Mouse (Mus musculus) brain, embryonic 14.5 days (tissue): ENCODE data around the gene Prpf39. TPM values are rescaled to one million over a fixed set of nuclear protein-coding genes. Genes with fewer than 3 reads are reported as not detected.

Experiments
- DNase-seq: peaks from one replicate; pipeline ENCODE4 v3.0.0-alpha.2; 2011; ENCODE audit warnings: low read depth
- CTCF ChIP-seq: fragments of 200-500 bp; IDR thresholded peaks from 2 replicates; pipeline ENCODE4 v1.5.1; 2012; ENCODE audit warnings: inconsistent platforms, mild to moderate bottlenecking, moderate library complexity, borderline replicate concordance; ENCODE audit not compliant: insufficient read depth, insufficient read length; ENCODE audit errors: extremely low read depth
- POLR2A ChIP-seq: fragments of 200-500 bp; IDR thresholded peaks from 2 replicates; pipeline ENCODE4 v1.6.1; 2012; ENCODE audit warnings: mild to moderate bottlenecking, inconsistent platforms, borderline replicate concordance; ENCODE audit not compliant: poor library complexity, insufficient read depth, insufficient read length, severe bottlenecking; ENCODE audit errors: extremely low read depth
- polyA plus RNA-seq: library from polyadenylated mRNA; depleted of rRNA; stranded (reverse); fragments of >200 nt; gene quantifications from 2 replicates; pipeline ENCODE4 v1.2.3, GENCODE M21; 2012; rRNA removed

The Prpf39 gene
- polyA plus RNA-seq = 37.6 and 42.2 TPM in 2 replicates

DNA sequence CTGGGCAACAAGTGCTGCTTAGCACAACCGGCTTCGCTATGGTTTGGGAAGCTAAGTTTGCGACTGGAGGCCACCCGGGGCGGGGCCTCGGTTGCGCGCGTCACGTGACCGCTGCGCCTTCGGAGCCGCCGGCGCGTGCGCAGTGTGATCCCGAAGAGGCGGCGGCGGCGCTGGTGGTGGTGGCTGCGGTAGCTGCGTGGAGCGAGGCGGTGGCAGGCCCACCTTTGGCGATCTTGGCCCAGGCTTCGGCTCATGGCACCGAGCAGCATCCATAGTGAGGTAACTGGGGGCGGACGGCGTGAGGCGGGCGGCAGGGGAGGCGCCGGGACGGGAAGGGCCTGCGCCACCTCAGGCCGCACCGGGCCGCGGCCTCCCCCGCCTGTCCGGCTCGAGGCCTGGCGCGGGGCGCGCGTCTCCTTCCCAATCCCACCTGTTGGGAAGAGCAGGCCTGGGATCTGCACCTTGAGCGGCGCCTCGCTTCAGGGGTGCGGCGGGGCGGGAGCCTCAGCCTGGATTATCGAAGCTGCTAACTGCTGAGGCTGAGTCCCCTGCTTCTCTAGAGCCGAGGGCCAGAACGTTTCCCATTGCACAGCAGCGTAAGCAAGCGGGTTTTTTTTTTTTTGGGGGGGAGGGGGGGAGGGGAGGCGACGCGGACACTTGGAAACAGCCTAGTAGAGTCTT is at the start of gene Prpf39:
Gene Prpf39 (plus strand): TSS at position 144 of the 681 bp plus-strand sequence.
- peak; percentile 96 for DNase-seq
- TF ChIP-seq POLR2A = peak; percentile 93
- no peak for TF ChIP-seq CTCF

DNA sequence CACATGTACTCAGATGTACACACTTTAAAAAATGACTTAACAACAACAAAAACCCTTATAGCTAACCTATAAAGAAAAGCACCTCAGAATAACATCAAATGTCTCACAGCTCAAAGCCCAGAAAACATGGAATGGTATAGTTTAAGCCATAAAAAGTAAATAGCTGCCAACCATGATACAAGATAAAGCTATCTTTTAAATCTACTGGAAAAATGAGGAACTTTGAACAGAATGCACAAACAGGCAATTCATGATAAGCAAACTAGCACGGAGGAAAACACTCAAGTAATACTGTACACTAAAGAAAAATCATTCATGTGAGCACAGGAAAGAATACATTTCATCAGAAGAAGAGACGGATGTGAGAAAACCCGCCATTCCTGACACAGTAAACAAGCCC is 28.4 kb upstream of the Prpf39 start:
- TF ChIP-seq CTCF (no peak), POLR2A (no peak)
- no peak for DNase-seq

DNA sequence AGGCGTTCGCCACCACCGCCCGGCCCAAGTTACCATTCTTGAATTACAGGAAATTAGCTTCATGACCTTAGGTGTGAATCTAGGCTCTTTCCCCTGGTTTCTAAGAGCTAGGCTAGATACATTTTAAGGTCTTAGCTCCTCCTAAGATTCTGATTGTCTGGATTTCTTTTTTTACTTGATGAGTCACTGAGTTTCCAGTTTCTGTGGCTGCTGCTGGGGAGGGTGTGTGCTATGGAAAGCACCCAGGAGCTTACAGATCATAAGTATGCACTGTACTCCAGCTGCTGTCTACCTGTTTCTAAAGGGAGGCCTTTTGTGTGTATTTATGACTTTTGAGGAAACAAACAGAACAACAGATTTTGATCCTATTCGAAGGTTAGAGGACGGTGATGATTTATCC is 13.3 kb upstream of the Prpf39 start:
- TF ChIP-seq POLR2A (no peak), CTCF (no peak)
- DNase-seq = no peak

DNA sequence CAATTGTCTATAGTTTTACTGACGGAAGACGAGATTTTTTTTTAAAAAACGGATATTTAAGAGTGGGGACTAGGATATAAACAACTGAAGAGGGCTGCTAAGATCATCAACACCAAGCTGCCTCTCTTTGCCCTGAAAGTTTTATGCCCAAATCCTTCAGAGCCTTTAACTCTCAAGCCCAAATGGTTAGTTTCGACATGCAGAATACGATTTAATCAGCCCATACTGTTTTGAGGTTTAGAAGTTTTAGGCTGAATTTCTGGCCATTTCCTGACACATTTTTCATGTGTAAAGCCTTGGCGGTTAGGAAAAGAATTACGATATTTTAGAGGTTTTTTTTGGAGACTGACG is 319 bp upstream of the Prpf39 start:
- DNase-seq = no peak

DNA sequence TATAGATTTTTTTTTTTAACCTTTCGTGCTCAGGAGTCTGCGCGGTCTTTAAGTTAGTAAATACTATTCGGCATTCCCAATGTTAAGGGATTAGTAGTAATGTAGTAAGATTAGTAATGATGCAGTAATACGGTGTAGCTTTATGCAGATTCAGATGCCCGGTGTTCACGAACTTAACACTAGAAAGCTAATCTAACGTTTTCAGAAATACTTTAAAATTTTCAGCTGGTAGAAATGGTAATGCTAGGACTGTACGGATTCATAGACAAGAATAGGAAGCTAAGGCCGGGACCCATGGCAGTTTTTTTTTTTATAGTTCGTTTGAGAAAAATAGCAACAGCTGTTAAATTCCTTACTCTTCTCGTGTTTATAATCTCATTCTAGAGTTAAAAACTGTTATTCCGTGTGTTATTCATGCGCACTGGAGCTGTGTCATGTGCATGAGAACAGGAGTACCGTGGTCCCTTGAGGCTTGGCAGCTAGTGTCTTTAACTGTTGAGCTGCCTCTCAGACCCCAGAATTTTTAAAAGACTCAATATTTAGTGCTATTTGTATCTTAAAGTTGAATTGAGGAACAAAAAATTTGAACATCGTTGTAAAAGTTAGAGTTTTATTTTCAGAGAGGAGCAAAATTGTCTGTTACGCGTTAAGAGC is 886 bp downstream of the Prpf39 start:
- no peak for TF ChIP-seq POLR2A
- no peak for TF ChIP-seq CTCF
- DNase-seq = peak; percentile 36

More for the DNA sequence above, 319 bp upstream of the Prpf39 start:
- TF ChIP-seq POLR2A (no peak), CTCF (no peak)

DNA sequence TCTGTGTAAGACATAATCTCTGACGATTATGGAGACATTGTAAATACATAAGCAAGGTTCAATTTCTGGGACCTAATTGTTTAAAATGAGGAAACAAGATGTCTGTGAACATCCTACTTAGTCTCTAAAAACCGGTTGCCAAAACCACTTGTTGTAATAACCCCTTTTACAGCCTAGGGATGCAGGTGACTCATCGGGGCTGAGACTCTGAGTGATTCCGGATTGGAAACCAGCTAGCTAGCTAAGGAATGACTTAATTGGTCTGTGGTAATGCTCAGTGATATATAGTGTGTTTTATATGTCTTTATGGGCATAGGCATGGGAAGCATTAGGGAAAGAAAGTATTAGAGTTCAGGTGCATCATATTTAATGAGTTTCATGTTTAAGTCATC is 1.4 kb downstream of the Prpf39 start:
- peak; percentile 1 for DNase-seq
- TF ChIP-seq POLR2A (no peak), CTCF (no peak)

DNA sequence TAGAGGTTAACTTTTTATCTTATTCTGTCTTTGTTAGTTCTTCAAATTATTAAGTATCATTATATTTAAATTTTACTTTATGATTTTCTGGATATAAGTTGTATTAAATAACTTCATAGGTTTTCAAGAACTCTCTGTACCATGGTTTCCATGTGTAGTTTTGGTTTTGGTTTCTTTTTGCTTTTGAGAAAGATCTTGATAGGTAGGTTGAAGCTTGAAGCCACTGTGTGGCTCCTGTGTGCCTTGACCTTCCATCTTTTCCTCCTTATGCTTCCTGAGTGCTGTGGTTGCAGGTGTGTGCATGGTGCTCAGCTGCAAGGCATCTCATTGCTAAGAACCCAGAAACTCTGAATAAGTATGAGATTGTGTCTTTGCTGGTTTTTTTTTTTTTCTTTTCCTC is 12.7 kb downstream of the Prpf39 start:
- no peak for DNase-seq
- TF ChIP-seq POLR2A (no peak), CTCF (no peak)

DNA sequence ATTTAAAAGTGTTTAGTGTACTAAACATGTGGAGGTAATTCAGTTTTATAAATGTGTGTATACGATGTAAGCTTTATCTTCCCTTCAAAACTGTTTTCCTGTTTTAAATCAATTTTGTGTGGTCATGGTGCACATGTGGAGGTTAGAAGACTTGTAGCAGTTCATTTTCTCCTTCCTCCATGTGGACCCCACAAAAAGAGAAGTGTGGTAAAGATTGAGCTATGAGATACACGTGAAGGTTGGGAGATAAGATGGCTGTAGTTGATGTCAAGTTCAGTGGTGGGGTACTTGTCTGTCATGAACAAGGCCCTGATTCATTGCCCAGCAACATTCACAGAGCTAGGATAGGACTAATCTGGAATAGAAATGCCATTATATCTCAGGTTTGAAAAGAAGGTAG is 22.1 kb downstream of the Prpf39 start:
- DNase-seq = no peak
- no peak for TF ChIP-seq CTCF
- TF ChIP-seq POLR2A = no peak

DNA sequence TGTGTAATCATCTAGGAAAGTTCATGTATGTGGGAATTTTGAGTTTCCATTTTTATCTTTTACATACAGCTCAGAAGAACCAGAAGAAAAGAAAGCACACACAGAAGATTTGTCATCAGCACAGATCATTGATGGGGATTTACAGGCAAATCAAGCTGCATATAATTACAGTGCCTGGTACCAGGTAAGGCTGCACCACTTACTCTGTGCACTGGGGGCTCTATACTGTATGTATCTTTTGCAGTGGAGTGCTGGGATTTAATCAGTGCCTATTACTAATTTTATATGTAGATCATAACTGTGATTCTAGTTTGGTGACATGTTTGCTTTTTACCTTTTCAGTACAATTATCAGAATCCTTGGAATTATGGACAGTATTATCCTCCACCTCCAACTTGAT is 24.9 kb downstream of the Prpf39 start:
- TF ChIP-seq POLR2A = no peak
- no peak for TF ChIP-seq CTCF

DNA sequence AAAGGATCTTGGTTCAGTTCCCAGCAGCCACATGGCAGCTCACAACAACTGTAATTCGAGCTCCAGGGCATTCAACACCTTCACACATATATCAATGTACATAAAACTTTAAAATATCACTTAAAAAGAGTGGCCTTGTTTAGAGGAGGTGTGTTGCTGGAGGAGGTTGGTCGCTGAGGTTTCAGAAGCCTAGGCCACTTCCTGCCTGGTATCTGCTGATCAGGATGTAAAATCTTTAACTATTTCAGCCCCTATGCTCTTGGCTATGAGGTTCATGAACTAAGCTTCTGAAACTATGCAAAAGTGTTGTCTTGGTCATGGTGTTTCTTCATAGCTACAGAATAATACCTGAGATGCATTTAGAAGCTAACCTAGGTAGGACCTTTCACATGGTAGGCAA is 29.1 kb downstream of the Prpf39 start:
- TF ChIP-seq CTCF = no peak
- TF ChIP-seq POLR2A = no peak
- no peak for DNase-seq

More for the DNA sequence above, 24.9 kb downstream of the Prpf39 start:
- DNase-seq = no peak

DNA sequence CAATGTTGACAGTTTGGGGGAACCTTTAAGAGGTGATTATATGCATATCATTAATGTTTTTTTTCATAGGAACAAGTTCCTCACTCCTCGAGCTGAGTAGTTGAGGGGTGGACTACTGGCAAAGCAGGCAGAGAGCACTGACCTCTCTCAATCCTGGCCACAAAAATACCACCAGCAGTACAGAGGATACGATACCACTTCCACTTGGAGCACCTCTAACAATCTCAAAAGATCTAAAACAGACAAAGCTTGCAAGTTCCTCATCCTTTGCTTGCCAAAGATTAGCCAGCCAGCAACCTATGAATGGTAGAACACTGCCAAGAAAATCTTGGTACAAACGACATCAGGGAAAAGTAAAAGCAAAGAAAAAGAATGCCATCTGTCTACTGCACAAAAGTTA is 30.1 kb downstream of the Prpf39 start:
- no peak for TF ChIP-seq POLR2A
- TF ChIP-seq CTCF = no peak
- DNase-seq = peak; percentile 13

DNA sequence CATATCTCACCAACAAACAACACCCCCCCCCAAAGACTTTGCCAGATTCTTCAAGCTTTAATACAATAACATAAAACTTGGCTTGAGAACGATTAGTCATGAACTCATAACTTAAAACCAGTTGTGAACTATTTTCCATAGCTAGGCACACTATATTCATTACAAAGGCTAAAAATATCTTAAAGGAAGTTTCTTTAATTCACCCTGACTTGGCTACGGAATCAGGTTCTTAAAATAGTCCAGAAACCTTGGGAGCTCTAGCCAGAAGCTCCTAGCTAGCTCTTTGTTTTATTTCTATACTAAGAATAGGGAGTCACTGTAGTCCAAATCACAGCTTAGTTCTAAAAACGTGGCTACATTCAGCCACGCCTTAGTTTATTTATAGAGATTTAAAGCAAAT is 32.3 kb downstream of the Prpf39 start:
- DNase-seq = no peak

DNA sequence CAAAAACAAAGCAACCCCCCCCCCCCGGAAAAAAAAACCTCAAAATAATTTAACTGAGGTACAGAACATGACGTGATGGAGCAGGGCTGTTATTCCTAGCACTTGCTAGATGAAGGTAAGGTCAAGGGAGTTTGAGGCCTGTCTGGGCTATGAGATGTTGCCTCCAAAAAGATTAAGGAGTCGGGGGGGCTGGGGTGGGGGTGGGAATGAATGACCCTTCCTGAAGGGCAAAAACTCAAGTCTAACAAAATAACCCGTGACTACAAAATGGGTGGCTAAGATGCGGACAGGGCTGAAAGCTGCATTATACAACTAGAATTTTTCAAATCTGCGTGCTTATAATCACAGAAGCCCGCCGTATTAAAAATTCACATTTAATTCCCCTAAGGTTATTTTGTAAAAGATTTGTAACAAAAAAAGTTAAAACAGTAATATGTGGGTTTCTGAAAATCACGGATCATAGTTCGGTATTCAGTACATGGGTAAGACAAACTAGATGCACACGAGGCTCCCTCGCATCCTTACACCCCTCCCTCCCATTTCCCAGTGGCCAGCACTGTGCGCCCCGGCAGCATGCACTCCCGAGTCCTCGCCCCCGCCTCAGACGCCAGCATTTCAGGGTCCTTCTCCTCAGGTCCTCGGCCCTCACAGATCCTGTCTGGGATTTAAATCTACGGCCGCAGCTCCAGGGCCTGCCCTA is 36.9 kb downstream of the Prpf39 start:
- DNase-seq = peak; percentile 81
- TF ChIP-seq POLR2A (no peak), CTCF (no peak)

More for the DNA sequence above, 32.3 kb downstream of the Prpf39 start:
- no peak for TF ChIP-seq CTCF
- no peak for TF ChIP-seq POLR2A
